Mouse (Mus musculus): ENCODE measurements around the gene Sumo1. TPM values are rescaled to one million over a fixed set of nuclear protein-coding genes. Genes with fewer than 3 reads are reported as not detected.

The Sumo1 gene
- polyA plus RNA-seq, 1 experiment from 2014 or later: 528 TPM

DNA sequence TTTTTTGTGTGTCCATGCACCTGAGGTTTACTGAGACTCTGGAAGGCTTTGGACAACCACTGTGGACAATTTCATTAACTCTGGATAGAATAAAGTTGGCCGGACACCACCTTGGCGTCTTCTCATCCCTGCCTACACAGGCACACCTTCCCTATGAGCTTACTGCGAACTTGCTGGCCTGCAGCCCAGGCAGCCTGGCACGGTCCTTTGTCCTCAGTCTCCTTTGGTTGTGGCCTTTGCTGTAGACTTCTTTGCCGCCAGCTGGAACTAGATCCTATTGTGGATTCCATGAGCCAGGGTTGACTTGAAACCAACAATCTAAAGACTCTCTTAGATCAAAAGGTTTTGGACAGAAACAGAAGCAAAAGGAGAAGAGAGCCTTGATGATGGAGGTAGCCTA lies 45.2 kb downstream of the Sumo1 start:
- H3K9ac ChIP-seq (ENCODE audit: low read length): no peak overlapping the region
- H3K27ac ChIP-seq (ENCODE audit: low read depth, low read length): no peak overlapping the region
- H3K4me2 ChIP-seq (ENCODE audit: low read length): no peak overlapping the region
- no peaks in the 10 kb centered on the region for H3K9me3 ChIP-seq (replicated peaks; ENCODE audit: control insufficient read depth, low read length)
- peak; percentile 16 for DNase-seq (ENCODE audit: low spot score)
- no peak for ATAC-seq
- 0 out of 2 replicates have a peak, but pooled peaks cover 2% of the 10 kb centered on the region for H3K4me1 ChIP-seq (ENCODE audit: control insufficient read depth, insufficient read depth, low read length)
- no peaks in the 10 kb centered on the region for H3K36me3 ChIP-seq (ENCODE audit: control insufficient read depth, insufficient read depth, low read length)
- no peak overlapping the region for H3K4me3 ChIP-seq (ENCODE audit: low read depth, low read length)
- no peaks in the 10 kb centered on the region for H3K27me3 ChIP-seq (replicated peaks; ENCODE audit: control insufficient read depth, insufficient read depth, low read length)
- 56% methylated on average over 5 of the region's 5 CpGs for WGBS

DNA sequence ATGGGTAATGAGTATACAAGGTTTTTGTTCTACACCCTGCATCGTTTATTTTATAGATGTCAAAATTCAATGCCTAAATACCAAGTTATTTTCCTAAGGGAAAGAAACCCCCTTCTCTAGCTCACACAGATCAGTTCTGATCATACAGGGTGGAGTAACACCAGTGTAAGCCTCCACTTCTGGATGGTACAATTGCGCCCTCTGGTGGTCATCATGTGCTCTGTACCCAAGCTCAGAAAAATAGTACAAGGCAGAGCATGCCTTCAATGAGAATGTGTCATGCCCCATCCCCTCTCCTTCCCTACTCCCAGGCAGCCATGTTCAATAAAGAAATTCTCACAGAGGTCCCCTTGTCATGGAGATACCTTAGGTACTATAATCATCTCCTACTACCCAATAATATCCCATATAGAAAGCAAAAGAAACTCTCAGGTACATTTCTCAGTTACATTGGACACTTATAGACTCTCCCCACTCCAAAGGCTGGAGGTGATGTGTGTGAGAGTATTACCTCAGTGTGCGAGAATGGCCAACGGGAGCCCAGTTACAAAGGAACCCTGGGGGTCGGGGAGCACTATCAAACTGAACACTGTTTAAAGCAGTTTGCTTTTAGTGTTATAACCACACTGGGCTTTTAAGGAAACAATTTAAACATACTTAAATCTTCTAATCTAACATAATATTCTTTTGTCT lies 47.2 kb downstream of the Sumo1 start:
- DNase-seq (ENCODE audit: low spot score) (peak; percentile 94), ATAC-seq (peak; percentile 96)
- Histone ChIP-seq H3K9me3 (replicated peaks; ENCODE audit: control insufficient read depth, low read length) (no peaks in the 10 kb centered on the region), H3K4me2 (ENCODE audit: low read length) (no peak overlapping the region), H3K4me1 (ENCODE audit: control insufficient read depth, insufficient read depth, low read length) (0 out of 2 replicates have a peak, but pooled peaks cover 2% of the 10 kb centered on the region), H3K4me3 (ENCODE audit: low read depth, low read length) (no peak overlapping the region), H3K27ac (ENCODE audit: low read depth, low read length) (no peak overlapping the region), H3K9ac (ENCODE audit: low read length) (no peak overlapping the region), H3K27me3 (replicated peaks; ENCODE audit: control insufficient read depth, insufficient read depth, low read length) (no peaks in the 10 kb centered on the region), H3K36me3 (ENCODE audit: control insufficient read depth, insufficient read depth, low read length) (no peaks in the 10 kb centered on the region)
- WGBS: 23% methylated on average over 5 of the region's 5 CpGs

DNA sequence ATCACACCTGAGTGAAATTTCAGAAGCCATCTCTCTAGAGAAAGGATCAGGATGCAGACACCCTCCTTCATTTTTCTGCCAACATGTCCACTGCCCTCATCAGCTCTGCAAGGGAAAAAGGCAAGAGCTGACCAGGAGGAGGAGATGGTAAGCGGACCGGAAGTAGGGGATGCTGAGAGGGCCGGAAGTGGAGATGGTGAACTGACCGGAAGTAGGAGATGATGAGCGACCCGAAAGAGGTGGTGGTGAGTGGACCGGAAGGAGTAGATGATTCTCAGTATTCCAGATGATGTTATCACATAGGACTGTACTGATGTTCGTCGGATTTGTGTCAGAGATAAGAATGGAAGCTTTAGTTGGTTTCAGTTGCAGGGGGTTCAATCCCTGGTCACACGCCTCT lies 51.4 kb downstream of the Sumo1 start:
- no peak overlapping the region for H3K27ac ChIP-seq (ENCODE audit: low read depth, low read length)
- no peak overlapping the region for H3K4me3 ChIP-seq (ENCODE audit: low read depth, low read length)
- no peaks in the 10 kb centered on the region for H3K36me3 ChIP-seq (ENCODE audit: control insufficient read depth, insufficient read depth, low read length)
- no peaks in the 10 kb centered on the region for H3K27me3 ChIP-seq (replicated peaks; ENCODE audit: control insufficient read depth, insufficient read depth, low read length)
- H3K9ac ChIP-seq (ENCODE audit: low read length): no peak overlapping the region
- ATAC-seq (no peak), DNase-seq (ENCODE audit: low spot score) (no peak)
- no peaks in the 10 kb centered on the region for H3K9me3 ChIP-seq (replicated peaks; ENCODE audit: control insufficient read depth, low read length)
- no peaks in the 10 kb centered on the region for H3K4me1 ChIP-seq (ENCODE audit: control insufficient read depth, insufficient read depth, low read length)
- H3K4me2 ChIP-seq (ENCODE audit: low read length): no peak overlapping the region
- WGBS: 94% methylated on average over 10 of the region's 10 CpGs

DNA sequence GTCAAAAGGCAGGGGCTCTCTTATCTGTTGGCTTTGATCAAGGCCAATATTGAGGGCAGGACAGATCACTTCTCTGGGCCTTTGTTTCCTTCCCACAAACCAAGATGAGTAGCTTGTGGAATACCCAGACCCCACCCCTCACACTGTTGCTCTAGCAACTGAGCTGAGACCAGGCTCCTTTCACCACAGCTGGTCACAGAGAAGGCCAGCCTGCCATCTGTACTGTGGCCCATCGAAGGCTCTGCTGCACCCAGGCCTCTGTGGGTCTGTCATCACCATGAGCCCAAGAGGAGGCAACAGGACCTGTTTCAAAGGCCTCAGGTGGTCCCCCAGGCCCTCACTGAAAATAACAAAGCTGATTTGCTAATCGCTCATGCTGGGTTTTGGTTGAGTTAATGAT lies 55.6 kb downstream of the Sumo1 start:
- H3K27me3 ChIP-seq (replicated peaks; ENCODE audit: control insufficient read depth, insufficient read depth, low read length): no peaks in the 10 kb centered on the region
- H3K36me3 ChIP-seq (ENCODE audit: control insufficient read depth, insufficient read depth, low read length): no peaks in the 10 kb centered on the region
- H3K4me1 ChIP-seq (ENCODE audit: control insufficient read depth, insufficient read depth, low read length): no peaks in the 10 kb centered on the region
- H3K9ac ChIP-seq (ENCODE audit: low read length): no peak overlapping the region
- H3K9me3 ChIP-seq (replicated peaks; ENCODE audit: control insufficient read depth, low read length): no peaks in the 10 kb centered on the region
- ATAC-seq (no peak), DNase-seq (ENCODE audit: low spot score) (no peak)
- no peak overlapping the region for H3K4me3 ChIP-seq (ENCODE audit: low read depth, low read length)
- no peak overlapping the region for H3K4me2 ChIP-seq (ENCODE audit: low read length)
- H3K27ac ChIP-seq (ENCODE audit: low read depth, low read length): no peak overlapping the region
- 78% methylated on average over 2 of the region's 2 CpGs for WGBS

DNA sequence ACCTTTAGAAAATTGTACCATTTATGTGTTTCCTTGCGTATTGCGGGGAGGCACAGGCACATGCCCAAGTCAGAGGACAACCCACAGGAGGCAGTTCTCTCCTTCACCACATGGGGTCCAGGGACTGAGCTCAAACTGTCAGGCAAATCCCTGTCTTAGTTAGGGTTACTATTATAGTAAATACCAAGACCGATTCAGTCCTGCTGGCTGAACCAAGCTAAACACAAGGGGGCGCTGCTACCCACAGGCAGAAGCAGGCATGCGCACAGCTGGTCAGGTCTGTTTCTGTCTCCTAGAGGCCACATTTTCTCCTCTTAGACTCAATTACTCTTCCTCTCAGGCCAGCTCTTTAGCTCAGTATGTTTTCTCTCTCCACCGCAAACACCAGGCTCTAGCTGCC lies 56.8 kb downstream of the Sumo1 start:
- WGBS: 47% methylated on average over 6 of the region's 6 CpGs
- ATAC-seq: no peak
- peak; percentile 45 for DNase-seq (ENCODE audit: low spot score)

DNA sequence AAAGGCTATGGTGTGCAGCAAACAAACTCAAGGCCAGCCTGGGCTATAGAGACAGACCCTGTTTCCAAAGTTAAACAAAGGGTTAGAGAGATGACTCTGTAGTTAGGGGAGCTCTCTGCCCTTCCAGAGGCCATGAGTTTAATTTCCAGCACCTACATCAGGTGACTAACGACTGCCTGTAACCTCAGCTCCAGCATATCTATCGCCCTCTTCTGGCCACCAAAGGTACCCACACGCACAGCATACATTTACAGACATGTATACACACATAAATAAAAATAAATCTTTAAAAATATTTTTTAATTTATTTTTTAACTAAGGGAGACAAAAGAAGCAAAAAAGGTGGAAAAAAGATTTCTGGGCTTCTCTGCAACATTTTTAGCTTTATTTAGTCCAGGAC lies 59.7 kb downstream of the Sumo1 start:
- DNase-seq (ENCODE audit: low spot score) (no peak), ATAC-seq (no peak)
- Histone ChIP-seq H3K27ac (ENCODE audit: low read depth, low read length) (no peak overlapping the region), H3K9me3 (replicated peaks; ENCODE audit: control insufficient read depth, low read length) (no peaks in the 10 kb centered on the region), H3K4me2 (ENCODE audit: low read length) (no peak overlapping the region), H3K9ac (ENCODE audit: low read length) (no peak overlapping the region), H3K27me3 (replicated peaks; ENCODE audit: control insufficient read depth, insufficient read depth, low read length) (no peaks in the 10 kb centered on the region), H3K4me3 (ENCODE audit: low read depth, low read length) (no peak overlapping the region), H3K36me3 (ENCODE audit: control insufficient read depth, insufficient read depth, low read length) (no peaks in the 10 kb centered on the region), H3K4me1 (ENCODE audit: control insufficient read depth, insufficient read depth, low read length) (no peaks in the 10 kb centered on the region)
- 90% methylated on average over 3 of the region's 3 CpGs for WGBS

More for the DNA sequence above, 56.8 kb downstream of the Sumo1 start:
- Histone ChIP-seq H3K4me1 (ENCODE audit: control insufficient read depth, insufficient read depth, low read length) (no peaks in the 10 kb centered on the region), H3K9me3 (replicated peaks; ENCODE audit: control insufficient read depth, low read length) (no peaks in the 10 kb centered on the region), H3K27ac (ENCODE audit: low read depth, low read length) (no peak overlapping the region), H3K4me3 (ENCODE audit: low read depth, low read length) (no peak overlapping the region), H3K9ac (ENCODE audit: low read length) (no peak overlapping the region), H3K27me3 (replicated peaks; ENCODE audit: control insufficient read depth, insufficient read depth, low read length) (no peaks in the 10 kb centered on the region), H3K36me3 (ENCODE audit: control insufficient read depth, insufficient read depth, low read length) (no peaks in the 10 kb centered on the region), H3K4me2 (ENCODE audit: low read length) (no peak overlapping the region)

DNA sequence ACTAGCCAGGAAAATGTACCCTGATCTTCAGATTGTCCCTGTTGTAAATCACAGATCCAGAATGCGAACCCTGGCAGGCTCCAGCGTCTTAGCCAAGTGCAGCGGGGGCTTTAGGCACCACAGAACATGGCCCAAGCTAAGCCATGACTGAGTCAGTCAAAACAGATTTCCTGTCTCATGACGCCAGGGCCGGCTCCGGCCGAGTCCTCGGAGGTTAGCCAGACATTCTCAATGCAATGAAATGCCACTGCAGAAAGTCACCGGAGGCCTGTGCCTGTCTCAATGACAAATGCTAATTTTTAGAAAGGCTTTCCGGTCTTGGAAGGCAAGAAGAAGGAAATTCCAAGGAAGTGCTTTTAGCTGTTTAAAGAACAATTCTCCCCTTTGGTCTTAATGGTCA lies 60.7 kb downstream of the Sumo1 start:
- Histone ChIP-seq H3K4me1 (ENCODE audit: control insufficient read depth, insufficient read depth, low read length) (no peaks in the 10 kb centered on the region), H3K4me2 (ENCODE audit: low read length) (no peak overlapping the region), H3K27ac (ENCODE audit: low read depth, low read length) (no peak overlapping the region), H3K4me3 (ENCODE audit: low read depth, low read length) (no peak overlapping the region), H3K9me3 (replicated peaks; ENCODE audit: control insufficient read depth, low read length) (no peaks in the 10 kb centered on the region), H3K27me3 (replicated peaks; ENCODE audit: control insufficient read depth, insufficient read depth, low read length) (no peaks in the 10 kb centered on the region), H3K36me3 (ENCODE audit: control insufficient read depth, insufficient read depth, low read length) (no peaks in the 10 kb centered on the region), H3K9ac (ENCODE audit: low read length) (no peak overlapping the region)
- ATAC-seq (no peak), DNase-seq (ENCODE audit: low spot score) (no peak)
- 95% methylated on average over 10 of the region's 10 CpGs for WGBS

DNA sequence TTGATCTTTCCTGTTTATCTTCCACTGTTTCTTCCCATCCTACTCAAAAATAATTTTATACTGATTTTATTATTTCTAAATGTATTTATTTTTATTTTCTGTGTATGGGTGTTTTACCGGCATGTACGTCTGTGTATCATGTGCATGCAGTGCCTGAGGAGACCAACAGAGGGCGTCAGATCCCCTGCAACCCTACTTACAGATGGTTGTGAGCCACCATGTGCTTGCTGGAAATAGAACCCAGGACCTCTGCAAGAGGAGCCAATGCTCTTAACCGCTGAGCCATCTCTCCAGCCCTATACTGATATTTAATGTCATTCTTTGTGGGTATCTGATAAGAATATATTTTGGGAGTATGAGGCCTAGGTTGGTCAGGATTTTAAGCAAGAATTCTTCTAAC lies 61.2 kb downstream of the Sumo1 start:
- H3K27me3 ChIP-seq (replicated peaks; ENCODE audit: control insufficient read depth, insufficient read depth, low read length): no peaks in the 10 kb centered on the region
- no peak overlapping the region for H3K27ac ChIP-seq (ENCODE audit: low read depth, low read length)
- DNase-seq (ENCODE audit: low spot score) (no peak), ATAC-seq (no peak)
- H3K9me3 ChIP-seq (replicated peaks; ENCODE audit: control insufficient read depth, low read length): no peaks in the 10 kb centered on the region
- H3K4me2 ChIP-seq (ENCODE audit: low read length): no peak overlapping the region
- WGBS: 84% methylated on average over 4 of the region's 4 CpGs
- no peaks in the 10 kb centered on the region for H3K36me3 ChIP-seq (ENCODE audit: control insufficient read depth, insufficient read depth, low read length)
- H3K4me1 ChIP-seq (ENCODE audit: control insufficient read depth, insufficient read depth, low read length): no peaks in the 10 kb centered on the region
- H3K9ac ChIP-seq (ENCODE audit: low read length): no peak overlapping the region
- no peak overlapping the region for H3K4me3 ChIP-seq (ENCODE audit: low read depth, low read length)

DNA sequence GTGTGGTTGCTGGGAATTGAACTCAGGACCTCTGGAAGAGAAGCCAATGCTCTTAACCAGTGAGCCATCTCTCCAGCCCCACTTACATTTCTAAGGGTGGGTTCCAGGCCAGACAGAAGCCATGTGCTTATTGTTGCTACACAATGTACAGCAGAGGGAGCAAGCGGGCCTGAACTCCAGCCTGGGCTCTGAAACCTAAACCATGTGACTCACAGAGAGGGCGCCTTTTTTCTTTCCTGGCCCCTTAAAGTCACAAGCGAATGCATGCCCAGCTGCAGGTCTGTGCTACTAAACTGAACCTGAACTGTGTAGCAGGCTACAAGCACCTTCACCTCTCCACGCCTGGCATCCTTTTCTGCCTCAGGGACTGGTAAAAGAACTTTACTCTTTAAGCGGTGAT lies 61.7 kb downstream of the Sumo1 start:
- ATAC-seq: no peak
- 62% methylated on average over 5 of the region's 5 CpGs for WGBS

More for the DNA sequence above, 61.7 kb downstream of the Sumo1 start:
- no peak for DNase-seq (ENCODE audit: low spot score)
- Histone ChIP-seq H3K27me3 (replicated peaks; ENCODE audit: control insufficient read depth, insufficient read depth, low read length) (no peaks in the 10 kb centered on the region), H3K4me2 (ENCODE audit: low read length) (no peak overlapping the region), H3K9ac (ENCODE audit: low read length) (no peak overlapping the region), H3K4me3 (ENCODE audit: low read depth, low read length) (no peak overlapping the region), H3K36me3 (ENCODE audit: control insufficient read depth, insufficient read depth, low read length) (no peaks in the 10 kb centered on the region), H3K9me3 (replicated peaks; ENCODE audit: control insufficient read depth, low read length) (no peaks in the 10 kb centered on the region), H3K4me1 (ENCODE audit: control insufficient read depth, insufficient read depth, low read length) (no peaks in the 10 kb centered on the region), H3K27ac (ENCODE audit: low read depth, low read length) (no peak overlapping the region)
